Mouse (Mus musculus) testis, adult 2 months (tissue): ENCODE results near the gene Ficd.

Experiments used
- CTCF ChIP-seq: fragments of 200-500 bp; IDR thresholded peaks from 2 replicates; pipeline ENCODE4 v1.5.1; 2012; ENCODE audit warnings: low read depth, mild to moderate bottlenecking, inconsistent platforms, low read length, moderate library complexity; ENCODE audit not compliant: control insufficient read depth, insufficient read depth, insufficient replicate concordance
- POLR2A ChIP-seq: fragments of 200-500 bp; IDR thresholded peaks from 2 replicates; pipeline ENCODE4 v1.6.1; 2012; ENCODE audit warnings: low read depth, mild to moderate bottlenecking, inconsistent platforms, low read length, moderate library complexity; ENCODE audit not compliant: control insufficient read depth

- TF ChIP-seq CTCF (no peak), POLR2A (no peak)
These were observed 22.7 kb upstream of the Ficd start for GRCm38 (mm10) chr5:113712861-113713260.
